Mouse (Mus musculus): ENCODE results near the gene Cnot4. TPM values are rescaled to one million over a fixed set of nuclear protein-coding genes. Genes with fewer than 3 reads are reported as not detected.
A peak's percentile ranks its signal among the peaks of the same experiment; 100 is the strongest.

Gene Cnot4
- polyA plus RNA-seq, 1 experiment from 2014 or later = 41.5 TPM

- no peak for ATAC-seq (replicated peaks; ENCODE audit: insufficient number of reproducible peaks, low FRiP score, low TSS enrichment, low read depth)
- WGBS = 89% methylated on average over 18 of the region's 18 CpGs
- no peak overlapping the region for H3K4me2 ChIP-seq (ENCODE audit: low read depth, low read length)
- H3K4me1 ChIP-seq (ENCODE audit: control insufficient read depth, insufficient read depth, low read length) = no peaks in the 10 kb centered on the region
- H3K27ac ChIP-seq (replicated peaks; ENCODE audit: low read depth, low read length) = no peak overlapping the region
- H3K36me3 ChIP-seq (replicated peaks; ENCODE audit: control insufficient read depth, insufficient read depth, low read depth, low read length) = no peaks in the 10 kb centered on the region
- H3K9me3 ChIP-seq (replicated peaks; ENCODE audit: control insufficient read depth, low read length) = no peaks in the 10 kb centered on the region
- no peak for DNase-seq (ENCODE audit: low spot score)
- H3K9ac ChIP-seq (replicated peaks; ENCODE audit: low read length) = no peak overlapping the region
- H3K4me3 ChIP-seq (ENCODE audit: low read depth, low read length) = no peak overlapping the region
- no peaks in the 10 kb centered on the region for H3K27me3 ChIP-seq (ENCODE audit: control insufficient read depth, insufficient read depth, low read length)
These were observed 131.3 kb downstream of the Cnot4 start for GRCm38 (mm10) chr6:35002261-35002669.

- Histone ChIP-seq H3K36me3 (replicated peaks; ENCODE audit: control insufficient read depth, insufficient read depth, low read depth, low read length) (no peaks in the 10 kb centered on the region), H3K27ac (replicated peaks; ENCODE audit: low read depth, low read length) (no peak overlapping the region), H3K4me2 (ENCODE audit: low read depth, low read length) (no peak overlapping the region), H3K4me3 (ENCODE audit: low read depth, low read length) (no peak overlapping the region), H3K9ac (replicated peaks; ENCODE audit: low read length) (no peak overlapping the region), H3K27me3 (ENCODE audit: control insufficient read depth, insufficient read depth, low read length) (no peaks in the 10 kb centered on the region), H3K4me1 (ENCODE audit: control insufficient read depth, insufficient read depth, low read length) (no peaks in the 10 kb centered on the region), H3K9me3 (replicated peaks; ENCODE audit: control insufficient read depth, low read length) (no peaks in the 10 kb centered on the region)
- WGBS = 12% methylated on average over 4 of the region's 4 CpGs
- peak; percentile 55 for DNase-seq (ENCODE audit: low spot score)
- no peak; the same call in 1 of the 2 replicates for ATAC-seq (replicated peaks; ENCODE audit: insufficient number of reproducible peaks, low FRiP score, low TSS enrichment, low read depth)
These were observed 134.4 kb downstream of the Cnot4 start for GRCm38 (mm10) chr6:34999101-34999500.

- ATAC-seq (replicated peaks; ENCODE audit: insufficient number of reproducible peaks, low FRiP score, low TSS enrichment, low read depth) (no peak), DNase-seq (ENCODE audit: low spot score) (no peak)
- Histone ChIP-seq H3K27ac (replicated peaks; ENCODE audit: low read depth, low read length) (no peak overlapping the region), H3K4me2 (ENCODE audit: low read depth, low read length) (no peak overlapping the region), H3K4me3 (ENCODE audit: low read depth, low read length) (no peak overlapping the region), H3K9me3 (replicated peaks; ENCODE audit: control insufficient read depth, low read length) (no peaks in the 10 kb centered on the region), H3K9ac (replicated peaks; ENCODE audit: low read length) (no peak overlapping the region), H3K27me3 (ENCODE audit: control insufficient read depth, insufficient read depth, low read length) (no peaks in the 10 kb centered on the region), H3K4me1 (ENCODE audit: control insufficient read depth, insufficient read depth, low read length) (no peaks in the 10 kb centered on the region), H3K36me3 (replicated peaks; ENCODE audit: control insufficient read depth, insufficient read depth, low read depth, low read length) (no peaks in the 10 kb centered on the region)
- 79% methylated on average over 4 of the region's 4 CpGs for WGBS
These were observed 137.0 kb downstream of the Cnot4 start for GRCm38 (mm10) chr6:34996496-34996895.

- DNase-seq (ENCODE audit: low spot score) (peak; percentile 95), ATAC-seq (replicated peaks; ENCODE audit: insufficient number of reproducible peaks, low FRiP score, low TSS enrichment, low read depth) (peak; percentile 66; the same call in 1 of the 2 replicates)
- Histone ChIP-seq H3K4me2 (ENCODE audit: low read depth, low read length) (peak overlapping the region; percentile 35), H3K27ac (replicated peaks; ENCODE audit: low read depth, low read length) (no peak overlapping the region), H3K27me3 (ENCODE audit: control insufficient read depth, insufficient read depth, low read length) (no peaks in the 10 kb centered on the region), H3K4me3 (ENCODE audit: low read depth, low read length) (peak overlapping the region; percentile 23; the same call in 1 of the 2 replicates), H3K9ac (replicated peaks; ENCODE audit: low read length) (peak overlapping the region; percentile 49), H3K4me1 (ENCODE audit: control insufficient read depth, insufficient read depth, low read length) (no peaks in the 10 kb centered on the region), H3K36me3 (replicated peaks; ENCODE audit: control insufficient read depth, insufficient read depth, low read depth, low read length) (no peaks in the 10 kb centered on the region), H3K9me3 (replicated peaks; ENCODE audit: control insufficient read depth, low read length) (no peaks in the 10 kb centered on the region)
- WGBS = 8% methylated on average over 13 of the region's 13 CpGs
These were observed 138.3 kb downstream of the Cnot4 start for GRCm38 (mm10) chr6:34995265-34995681.

- no peaks in the 10 kb centered on the region for H3K36me3 ChIP-seq (replicated peaks; ENCODE audit: control insufficient read depth, insufficient read depth, low read depth, low read length)
- H3K27ac ChIP-seq (replicated peaks; ENCODE audit: low read depth, low read length) = no peak overlapping the region
- H3K27me3 ChIP-seq (ENCODE audit: control insufficient read depth, insufficient read depth, low read length) = no peaks in the 10 kb centered on the region
- no peak for ATAC-seq (replicated peaks; ENCODE audit: insufficient number of reproducible peaks, low FRiP score, low TSS enrichment, low read depth)
- H3K9ac ChIP-seq (replicated peaks; ENCODE audit: low read length) = peak overlapping the region; percentile 49
- peak overlapping the region; percentile 23; the same call in 1 of the 2 replicates for H3K4me3 ChIP-seq (ENCODE audit: low read depth, low read length)
- 72% methylated on average over 5 of the region's 5 CpGs for WGBS
- no peaks in the 10 kb centered on the region for H3K9me3 ChIP-seq (replicated peaks; ENCODE audit: control insufficient read depth, low read length)
- H3K4me2 ChIP-seq (ENCODE audit: low read depth, low read length) = peak overlapping the region; percentile 35; the same call in 1 of the 2 replicates
- H3K4me1 ChIP-seq (ENCODE audit: control insufficient read depth, insufficient read depth, low read length) = no peaks in the 10 kb centered on the region
- no peak for DNase-seq (ENCODE audit: low spot score)
These were observed 138.8 kb downstream of the Cnot4 start for GRCm38 (mm10) chr6:34994692-34995091.

GRCm38 (mm10) chr6:34989263-34989662 is 144.3 kb downstream of the Cnot4 start:
- H3K36me3 ChIP-seq (replicated peaks; ENCODE audit: control insufficient read depth, insufficient read depth, low read depth, low read length) = no peaks in the 10 kb centered on the region
- H3K4me1 ChIP-seq (ENCODE audit: control insufficient read depth, insufficient read depth, low read length) = 0 out of 2 replicates have a peak, but pooled peaks cover 3% of the 10 kb centered on the region
- H3K27ac ChIP-seq (replicated peaks; ENCODE audit: low read depth, low read length) = no peak overlapping the region
- H3K9me3 ChIP-seq (replicated peaks; ENCODE audit: control insufficient read depth, low read length) = no peaks in the 10 kb centered on the region
- DNase-seq (ENCODE audit: low spot score) = peak; percentile 43
- no peak overlapping the region for H3K9ac ChIP-seq (replicated peaks; ENCODE audit: low read length)
- no peaks in the 10 kb centered on the region for H3K27me3 ChIP-seq (ENCODE audit: control insufficient read depth, insufficient read depth, low read length)
- H3K4me2 ChIP-seq (ENCODE audit: low read depth, low read length) = no peak overlapping the region
- ATAC-seq (replicated peaks; ENCODE audit: insufficient number of reproducible peaks, low FRiP score, low TSS enrichment, low read depth) = no peak
- WGBS = 49% methylated on average over 6 of the region's 6 CpGs
- no peak overlapping the region for H3K4me3 ChIP-seq (ENCODE audit: low read depth, low read length)

GRCm38 (mm10) chr6:34988081-34988761 is 145.3 kb downstream of the Cnot4 start, which contains the start of gene Slc23a4:
Gene Slc23a4, minus strand, starts transcription at chr6:34988404.
- no peaks in the 10 kb centered on the region for H3K9me3 ChIP-seq (replicated peaks; ENCODE audit: control insufficient read depth, low read length)
- H3K4me1 ChIP-seq (ENCODE audit: control insufficient read depth, insufficient read depth, low read length) = 0 out of 2 replicates have a peak, but pooled peaks cover 3% of the 10 kb centered on the region
- no peak within 1 kb of the TSS for H3K27ac ChIP-seq (replicated peaks; ENCODE audit: low read depth, low read length)
- no peaks in the 10 kb centered on the region for H3K36me3 ChIP-seq (replicated peaks; ENCODE audit: control insufficient read depth, insufficient read depth, low read depth, low read length)
- no peaks in the 10 kb centered on the region for H3K27me3 ChIP-seq (ENCODE audit: control insufficient read depth, insufficient read depth, low read length)
- H3K4me3 ChIP-seq (ENCODE audit: low read depth, low read length) = no peak within 1 kb of the TSS
- peak; percentile 53 for DNase-seq (ENCODE audit: low spot score)
- no peak within 1 kb of the TSS for H3K4me2 ChIP-seq (ENCODE audit: low read depth, low read length)
- H3K9ac ChIP-seq (replicated peaks; ENCODE audit: low read length) = 0 out of 2 replicates have a peak within 1 kb of the TSS, but pooled peaks have one; percentile 10
- no peak for ATAC-seq (replicated peaks; ENCODE audit: insufficient number of reproducible peaks, low FRiP score, low TSS enrichment, low read depth)
- 8% methylated on average over 20 of the region's 20 CpGs for WGBS

- Histone ChIP-seq H3K9ac (replicated peaks; ENCODE audit: low read length) (no peak overlapping the region), H3K4me2 (ENCODE audit: low read depth, low read length) (no peak overlapping the region), H3K27me3 (ENCODE audit: control insufficient read depth, insufficient read depth, low read length) (no peaks in the 10 kb centered on the region), H3K27ac (replicated peaks; ENCODE audit: low read depth, low read length) (no peak overlapping the region), H3K36me3 (replicated peaks; ENCODE audit: control insufficient read depth, insufficient read depth, low read depth, low read length) (no peaks in the 10 kb centered on the region), H3K4me3 (ENCODE audit: low read depth, low read length) (no peak overlapping the region), H3K4me1 (ENCODE audit: control insufficient read depth, insufficient read depth, low read length) (0 out of 2 replicates have a peak, but pooled peaks cover 3% of the 10 kb centered on the region), H3K9me3 (replicated peaks; ENCODE audit: control insufficient read depth, low read length) (no peaks in the 10 kb centered on the region)
- ATAC-seq (replicated peaks; ENCODE audit: insufficient number of reproducible peaks, low FRiP score, low TSS enrichment, low read depth) (no peak), DNase-seq (ENCODE audit: low spot score) (no peak)
- 89% methylated on average over 12 of the region's 12 CpGs for WGBS
These were observed 146.4 kb downstream of the Cnot4 start for GRCm38 (mm10) chr6:34987085-34987645.

Data from embryonic facial prominence, embryonic 11.5 days (tissue).